Mouse (Mus musculus) small intestine, adult 2 months (tissue): Measurements from ENCODE around the gene Msmb. TPM values are rescaled to one million over a fixed set of nuclear protein-coding genes. Genes with fewer than 3 reads are reported as not detected.

Experiments used
- H3K27ac ChIP-seq: fragments of 200-500 bp; 2 replicates; pipeline ENCODE4 v1.5.1; 2012; ENCODE audit warnings: low read depth, low read length, control low read depth, inconsistent platforms; ENCODE audit not compliant: insufficient read depth
- H3K27me3 ChIP-seq: fragments of 200-500 bp; 2 replicates; pipeline ENCODE4 v1.6.1; 2012; ENCODE audit warnings: mild to moderate bottlenecking, moderate library complexity, low read length, inconsistent platforms; ENCODE audit not compliant: control insufficient read depth, insufficient read depth
- H3K36me3 ChIP-seq: fragments of 200-500 bp; 2 replicates; pipeline ENCODE4 v1.6.1; 2012; ENCODE audit warnings: mild to moderate bottlenecking, low read length, control low read depth, inconsistent platforms; ENCODE audit not compliant: control insufficient read depth, insufficient read depth
- H3K4me1 ChIP-seq: fragments of 200-500 bp; 2 replicates; pipeline ENCODE4 v1.6.1; 2012; ENCODE audit warnings: low read length, inconsistent platforms, mixed read lengths; ENCODE audit not compliant: control insufficient read depth, insufficient read depth, insufficient read length
- H3K4me3 ChIP-seq: fragments of 200-500 bp; 2 replicates; pipeline ENCODE4 v1.5.1; 2012; ENCODE audit warnings: low read depth, mild to moderate bottlenecking, control low read depth, inconsistent platforms, low read length, moderate library complexity
- CTCF ChIP-seq: fragments of 200-500 bp; IDR thresholded peaks from 2 replicates; pipeline ENCODE4 v1.5.1; 2012; ENCODE audit warnings: low read depth, mild to moderate bottlenecking, control low read depth, inconsistent platforms, low read length, moderate library complexity, mixed read lengths; ENCODE audit not compliant: insufficient replicate concordance, insufficient read length; ENCODE audit errors: extremely low read depth
- POLR2A ChIP-seq: fragments of 200-500 bp; IDR thresholded peaks from 2 replicates; pipeline ENCODE4 v1.6.1; 2012; ENCODE audit warnings: low read depth, mild to moderate bottlenecking, control low read depth, inconsistent platforms, low read length, moderate library complexity
- WGBS: fragments of 180-500 bp; shearing (Covaris S2); methylation state at CpG from one replicate; pipeline ENCODE4 v1.1.7; 2018; 5-methylcytosine and 5-hydroxymethylcytosine counted together
- polyA plus RNA-seq: library from polyadenylated mRNA; depleted of rRNA; stranded (reverse); fragments of >200 nt; gene quantifications from 2 replicates; pipeline ENCODE4 v1.2.3, GENCODE M21; 2012; rRNA removed

The Msmb gene
- polyA plus RNA-seq, 1 experiment, result not detected

DNA sequence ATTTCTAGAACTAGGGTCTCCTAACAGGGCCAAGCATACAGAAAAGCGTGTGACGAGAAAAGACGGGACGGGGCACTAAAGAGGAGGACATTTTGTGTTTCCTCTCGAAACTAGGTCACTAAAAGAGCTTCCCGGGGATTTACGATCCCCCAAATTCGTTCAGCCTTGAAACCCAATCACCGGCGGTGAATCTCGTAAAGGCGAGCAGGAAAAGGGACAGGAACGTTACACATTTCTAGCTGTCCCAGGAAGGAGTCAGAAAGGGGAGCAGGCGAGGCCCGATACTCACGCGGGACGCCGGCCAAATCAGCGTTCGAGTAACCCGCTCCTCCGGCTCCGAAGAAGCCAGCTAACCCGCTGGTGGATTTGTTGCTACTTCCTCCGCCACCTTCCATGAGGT, 59.5 kb downstream of the Msmb start:
- H3K36me3 ChIP-seq, result peaks cover 17% of the 10 kb centered on the region
- TF ChIP-seq CTCF (no peak), POLR2A (no peak)
- H3K4me1 ChIP-seq, result peaks cover 10% of the 10 kb centered on the region; the same call in 1 of the 2 replicates
- under 1% methylated on average over 26 of the region's 26 CpGs for WGBS
- peak overlapping the region; percentile 64; the same call in 1 of the 2 replicates for H3K27ac ChIP-seq
- no peaks in the 10 kb centered on the region for H3K27me3 ChIP-seq
- H3K4me3 ChIP-seq, result peak overlapping the region; percentile 100

DNA sequence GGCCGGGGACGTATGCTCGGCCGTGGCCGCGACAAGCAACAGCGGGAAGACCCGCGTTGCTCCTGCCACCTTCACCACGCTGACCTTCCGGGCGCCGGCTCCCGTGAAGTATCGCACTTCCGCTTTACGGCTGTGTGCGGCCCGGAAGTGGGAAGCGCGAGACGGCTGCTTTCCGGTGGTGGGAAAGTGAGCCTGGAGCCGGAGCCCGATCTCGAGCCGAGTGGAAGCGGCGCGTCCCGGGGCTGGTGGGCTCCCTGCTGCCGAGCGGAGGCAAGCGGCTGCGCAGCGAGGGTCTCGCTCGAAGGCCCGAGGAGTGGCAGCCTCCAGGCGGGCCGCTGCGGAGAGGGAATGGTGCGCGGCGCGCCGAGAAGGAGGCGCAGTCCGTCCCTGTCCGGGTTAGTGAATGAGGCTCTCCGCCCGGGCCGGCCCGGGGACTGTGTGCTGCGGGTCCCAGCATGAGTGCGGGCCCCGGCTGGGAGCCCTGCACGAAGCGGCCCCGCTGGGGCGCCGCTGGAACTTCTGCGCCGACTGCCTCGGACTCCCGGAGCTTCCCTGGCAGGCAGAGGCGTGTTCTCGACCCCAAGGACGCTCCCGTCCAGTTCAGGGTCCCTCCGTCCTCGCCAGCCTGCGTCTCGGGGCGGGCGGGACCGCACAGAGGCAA, 60.1 kb downstream of the Msmb start, which contains the start of the genes Timm23 and Parg:
Gene Timm23 (minus strand): TSS at position 108 of the 661 bp plus-strand sequence.
Gene Parg (plus strand): TSS at position 159 of the 661 bp plus-strand sequence.
- Histone ChIP-seq H3K27ac (peak within 1 kb of the TSS; percentile 64), H3K4me3 (peak within 1 kb of the TSS; percentile 100), H3K4me1 (peaks cover 10% of the 10 kb centered on the region; the same call in 1 of the 2 replicates), H3K27me3 (no peaks in the 10 kb centered on the region), H3K36me3 (peaks cover 14% of the 10 kb centered on the region)
- under 1% methylated on average over 77 of the region's 77 CpGs for WGBS
- TF ChIP-seq CTCF, result no peak
- no peak for TF ChIP-seq POLR2A

Other genes with a start within 250 kb of the Msmb start
- gene Galnt15, start 113.0 kb upstream of the Msmb start, polyA plus RNA-seq, result 0.72 and 2.1 TPM in 2 replicates
- gene Oxnad1, start 56.6 kb upstream of the Msmb start, polyA plus RNA-seq, result 6.7 and 7.2 TPM in 2 replicates
- 7.7 and 9.0 TPM in 2 replicates for gene Dph3, start 56.3 kb upstream of the Msmb start, polyA plus RNA-seq
- 22.8 and 52.9 TPM in 2 replicates for gene Ncoa4, start 17.8 kb downstream of the Msmb start, polyA plus RNA-seq
- 158 and 177 TPM in 2 replicates for gene Timm23, start 59.9 kb downstream of the Msmb start, polyA plus RNA-seq
- 2.4 and 3.0 TPM in 2 replicates for gene Parg, start 59.9 kb downstream of the Msmb start, polyA plus RNA-seq
- 1.2 and 1.9 TPM in 2 replicates for gene Ogdhl, start 180.0 kb downstream of the Msmb start, polyA plus RNA-seq
- gene 1700024G13Rik, start 246.4 kb downstream of the Msmb start, polyA plus RNA-seq, result not detected in 2 replicates